Mouse (Mus musculus): ENCODE results near the gene Vamp2. TPM values are rescaled to one million over a fixed set of nuclear protein-coding genes. Genes with fewer than 3 reads are reported as not detected.

Gene Vamp2
- total and polyA plus RNA-seq, 3 experiments, result 63.4 to 83.0 (median 70.8) TPM

GRCm38 (mm10) chr11:69050748-69051147 lies 37.5 kb upstream of the Vamp2 start:
- Histone ChIP-seq H3K4me3 (no peak overlapping the region), H3K36me3 (ENCODE audit: control insufficient read depth, insufficient read depth, low read length) (no peaks in the 10 kb centered on the region), H3K27me3 (ENCODE audit: control insufficient read depth, insufficient read depth, low read length) (no peaks in the 10 kb centered on the region), H3K9ac (ENCODE audit: low read depth, low read length) (no peak overlapping the region), H3K79me2 (replicated peaks; ENCODE audit: control insufficient read depth, insufficient read depth, low read length) (no peaks in the 10 kb centered on the region), H3K27ac (no peak overlapping the region), H3K4me1 (ENCODE audit: control insufficient read depth, insufficient read depth, low read length) (peaks cover 1% of the 10 kb centered on the region; the same call in 1 of the 2 replicates)
- 93% methylated on average over 8 of the region's 8 CpGs for whole genome bisulfite sequencing
- intact Hi-C loops (cut with DNase I), result no loop called here
- TF ChIP-seq EP300 (IDR thresholded peaks at IDR 0.05; ENCODE audit: insufficient read depth, low read depth, low read length) (no peak), POLR2A (IDR thresholded peaks at IDR 0.05; ENCODE audit: insufficient read depth, low read depth, low read length) (no peak), CTCF (IDR thresholded peaks at IDR 0.05) (no peak)
- no peak for DNase-seq

- H3K27ac ChIP-seq, result no peak overlapping the region
- intact Hi-C loops (cut with DNase I), result no loop called here
- H3K27me3 ChIP-seq (ENCODE audit: control insufficient read depth, insufficient read depth, low read length), result no peaks in the 10 kb centered on the region
- no peak overlapping the region for H3K9ac ChIP-seq (ENCODE audit: low read depth, low read length)
- no peaks in the 10 kb centered on the region for H3K36me3 ChIP-seq (ENCODE audit: control insufficient read depth, insufficient read depth, low read length)
- WGBS, result 91% methylated on average over 4 of the region's 4 CpGs
- no peak overlapping the region for H3K4me3 ChIP-seq
- TF ChIP-seq CTCF (IDR thresholded peaks at IDR 0.05), result no peak
- no peak for TF ChIP-seq POLR2A (IDR thresholded peaks at IDR 0.05; ENCODE audit: insufficient read depth, low read depth, low read length)
- H3K4me1 ChIP-seq (ENCODE audit: control insufficient read depth, insufficient read depth, low read length), result no peaks in the 10 kb centered on the region
- no peaks in the 10 kb centered on the region for H3K79me2 ChIP-seq (replicated peaks; ENCODE audit: control insufficient read depth, insufficient read depth, low read length)
- DNase-seq, result no peak
These were observed 36.5 kb upstream of the Vamp2 start for GRCm38 (mm10) chr11:69051771-69052170.

- Histone ChIP-seq H3K27me3 (ENCODE audit: control insufficient read depth, insufficient read depth, low read length) (no peaks in the 10 kb centered on the region), H3K4me1 (ENCODE audit: control insufficient read depth, insufficient read depth, low read length) (no peaks in the 10 kb centered on the region), H3K36me3 (ENCODE audit: control insufficient read depth, insufficient read depth, low read length) (no peaks in the 10 kb centered on the region), H3K4me3 (no peak overlapping the region), H3K27ac (no peak overlapping the region), H3K79me2 (replicated peaks; ENCODE audit: control insufficient read depth, insufficient read depth, low read length) (no peaks in the 10 kb centered on the region), H3K9ac (ENCODE audit: low read depth, low read length) (no peak overlapping the region)
- intact Hi-C loops (cut with DNase I), result no loop called here
- no peak for DNase-seq
- WGBS, result 97% methylated on average over 2 of the region's 2 CpGs
- no peak for TF ChIP-seq CTCF (IDR thresholded peaks at IDR 0.05)
- no peak for TF ChIP-seq EP300 (IDR thresholded peaks at IDR 0.05; ENCODE audit: insufficient read depth, low read depth, low read length)
- no peak for TF ChIP-seq POLR2A (IDR thresholded peaks at IDR 0.05; ENCODE audit: insufficient read depth, low read depth, low read length)
These were observed 35.4 kb upstream of the Vamp2 start for GRCm38 (mm10) chr11:69052824-69053421.

GRCm38 (mm10) chr11:69053848-69054247 lies 34.4 kb upstream of the Vamp2 start:
- Histone ChIP-seq H3K79me2 (replicated peaks; ENCODE audit: control insufficient read depth, insufficient read depth, low read length) (no peaks in the 10 kb centered on the region), H3K9ac (ENCODE audit: low read depth, low read length) (no peak overlapping the region), H3K27me3 (ENCODE audit: control insufficient read depth, insufficient read depth, low read length) (no peaks in the 10 kb centered on the region), H3K4me1 (ENCODE audit: control insufficient read depth, insufficient read depth, low read length) (no peaks in the 10 kb centered on the region), H3K27ac (no peak overlapping the region), H3K4me3 (no peak overlapping the region), H3K36me3 (ENCODE audit: control insufficient read depth, insufficient read depth, low read length) (no peaks in the 10 kb centered on the region)
- TF ChIP-seq POLR2A (IDR thresholded peaks at IDR 0.05; ENCODE audit: insufficient read depth, low read depth, low read length) (no peak), EP300 (IDR thresholded peaks at IDR 0.05; ENCODE audit: insufficient read depth, low read depth, low read length) (no peak), CTCF (IDR thresholded peaks at IDR 0.05) (no peak)
- intact Hi-C loops (cut with DNase I), result no loop called here
- DNase-seq, result no peak
- WGBS, result 62% methylated on average over 3 of the region's 3 CpGs

- intact Hi-C loops (cut with DNase I), result no loop called here
- H3K79me2 ChIP-seq (replicated peaks; ENCODE audit: control insufficient read depth, insufficient read depth, low read length), result no peaks in the 10 kb centered on the region
- H3K4me3 ChIP-seq, result peak overlapping the region; percentile 97; the same call in 1 of the 2 replicates
- DNase-seq, result no peak
- H3K27me3 ChIP-seq (ENCODE audit: control insufficient read depth, insufficient read depth, low read length), result no peaks in the 10 kb centered on the region
- TF ChIP-seq EP300 (IDR thresholded peaks at IDR 0.05; ENCODE audit: insufficient read depth, low read depth, low read length) (no peak), CTCF (IDR thresholded peaks at IDR 0.05) (no peak), POLR2A (IDR thresholded peaks at IDR 0.05; ENCODE audit: insufficient read depth, low read depth, low read length) (no peak)
- WGBS, result 52% methylated on average over 2 of the region's 2 CpGs
- peak overlapping the region; percentile 65; the same call in 1 of the 2 replicates for H3K9ac ChIP-seq (ENCODE audit: low read depth, low read length)
- H3K4me1 ChIP-seq (ENCODE audit: control insufficient read depth, insufficient read depth, low read length), result peaks cover 1% of the 10 kb centered on the region; the same call in 1 of the 2 replicates
- peak overlapping the region; percentile 99 for H3K27ac ChIP-seq
- H3K36me3 ChIP-seq (ENCODE audit: control insufficient read depth, insufficient read depth, low read length), result no peaks in the 10 kb centered on the region
These were observed 30.0 kb upstream of the Vamp2 start for GRCm38 (mm10) chr11:69058265-69058664.

GRCm38 (mm10) chr11:69058729-69059356 lies 29.4 kb upstream of the Vamp2 start:
- DNase-seq, result no peak
- TF ChIP-seq POLR2A (IDR thresholded peaks at IDR 0.05; ENCODE audit: insufficient read depth, low read depth, low read length), result no peak
- no peak for TF ChIP-seq CTCF (IDR thresholded peaks at IDR 0.05)
- no peak for TF ChIP-seq EP300 (IDR thresholded peaks at IDR 0.05; ENCODE audit: insufficient read depth, low read depth, low read length)
- H3K36me3 ChIP-seq (ENCODE audit: control insufficient read depth, insufficient read depth, low read length), result no peaks in the 10 kb centered on the region
- peak overlapping the region; percentile 65 for H3K9ac ChIP-seq (ENCODE audit: low read depth, low read length)
- peaks cover 1% of the 10 kb centered on the region; the same call in 1 of the 2 replicates for H3K4me1 ChIP-seq (ENCODE audit: control insufficient read depth, insufficient read depth, low read length)
- intact Hi-C loops (cut with DNase I), result no loop called here
- no peaks in the 10 kb centered on the region for H3K79me2 ChIP-seq (replicated peaks; ENCODE audit: control insufficient read depth, insufficient read depth, low read length)
- WGBS, result under 1% methylated on average over 19 of the region's 19 CpGs
- peak overlapping the region; percentile 97 for H3K4me3 ChIP-seq
- H3K27me3 ChIP-seq (ENCODE audit: control insufficient read depth, insufficient read depth, low read length), result no peaks in the 10 kb centered on the region
- H3K27ac ChIP-seq, result peak overlapping the region; percentile 99
